Mouse (Mus musculus) c-Kit-negative CD71-positive TER-119-positive erythroid progenitor cells, embryonic 14.5 days (primary cell): Measurements from ENCODE around the gene Slc16a5.
A peak's percentile ranks its signal among the peaks of the same experiment; 100 is the strongest.
"Not testable (repeated sequence)": the region's sequence is repeated elsewhere in the genome, so short reads cannot be mapped to it uniquely, and the experiment has no call there.

Experiments
- DNase-seq: peaks from one replicate; pipeline ENCODE4 v3.0.0-alpha.2; 2013; ENCODE audit warnings: low read depth, low spot score

The Slc16a5 gene

DNA sequence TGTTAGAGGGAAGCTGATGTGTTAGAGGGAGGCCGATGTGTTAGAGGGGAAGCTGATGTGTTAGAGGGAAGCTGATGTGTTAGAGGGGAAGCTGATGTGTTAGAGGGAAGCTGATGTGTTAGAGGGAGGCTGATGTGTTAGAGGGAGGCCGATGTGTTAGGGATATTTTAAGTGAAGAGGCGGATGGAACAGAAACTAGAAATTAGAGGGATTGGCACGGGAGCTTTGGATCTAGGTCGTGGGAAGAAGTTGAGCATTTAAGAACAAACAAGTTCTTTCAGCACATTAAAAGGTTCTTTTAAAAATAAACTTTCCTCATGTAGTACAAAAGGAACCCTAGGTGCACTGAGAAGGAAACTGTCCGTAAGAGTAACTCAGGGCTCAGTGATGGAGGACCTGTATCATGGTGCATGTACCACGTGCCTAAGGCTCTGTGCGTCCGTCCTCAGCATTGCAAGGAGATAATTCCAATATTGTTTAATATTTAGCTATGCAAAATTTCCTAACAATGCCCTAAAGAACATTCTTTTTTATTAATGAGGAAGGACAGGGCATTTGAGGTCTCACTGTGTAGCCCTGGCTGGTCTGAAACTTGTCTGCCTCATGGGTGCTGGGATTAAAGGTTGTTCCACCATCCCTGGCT, 16.1 kb downstream of the Slc16a5 start:
- no peak for DNase-seq

DNA sequence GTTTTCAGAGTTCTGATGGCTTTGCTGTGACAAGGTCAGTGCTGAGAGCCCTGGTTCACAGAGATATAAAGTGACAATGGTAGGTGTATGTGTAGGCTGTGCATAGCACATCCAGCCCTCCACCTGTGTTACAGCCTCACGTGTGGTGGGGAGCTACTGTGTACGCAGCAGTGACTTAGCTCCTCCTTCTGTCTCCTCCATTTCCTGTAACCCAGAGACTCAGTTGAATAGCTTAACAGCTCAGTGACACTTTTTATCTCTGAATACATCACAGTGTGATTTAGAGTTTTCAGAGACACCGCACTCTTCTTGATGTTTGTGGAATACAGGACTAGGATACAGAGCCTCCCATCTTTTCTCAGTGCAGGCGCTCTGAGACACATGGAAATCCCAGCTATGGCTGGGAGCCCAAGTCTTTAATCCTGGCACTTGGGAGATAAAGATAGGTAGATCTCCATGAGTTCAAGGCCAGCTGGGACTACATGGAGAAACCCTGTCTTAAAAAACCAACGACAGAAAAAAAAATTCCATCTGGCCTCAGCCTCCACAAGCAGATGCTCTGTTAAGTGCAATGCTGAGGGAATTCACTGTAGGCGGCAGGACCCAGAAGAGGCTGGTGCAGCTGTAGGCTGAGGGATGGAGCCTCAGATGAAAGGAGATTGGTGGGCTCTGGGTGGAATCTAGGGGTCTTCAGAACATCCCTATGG, 19.4 kb downstream of the Slc16a5 start:
- DNase-seq, result no peak

DNA sequence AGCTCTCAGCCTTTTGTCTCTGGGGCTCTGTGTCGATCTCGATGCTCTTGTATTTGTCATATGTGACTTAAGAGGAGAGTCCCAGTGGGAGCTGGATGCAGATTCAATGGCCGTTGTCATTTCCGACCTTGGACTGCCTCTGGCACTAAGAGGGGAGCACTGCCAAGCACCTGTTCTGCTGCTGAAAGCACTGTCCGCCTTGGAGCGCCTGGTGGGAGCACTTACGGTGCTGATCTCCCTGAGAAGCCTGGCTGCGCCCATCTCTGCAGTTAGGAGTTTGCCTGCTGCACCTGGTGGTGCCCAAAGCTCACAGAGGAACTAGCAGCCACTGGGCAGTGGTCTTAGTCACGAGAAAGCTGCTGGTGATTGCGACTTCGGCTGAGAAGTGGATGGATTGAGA, 21.0 kb downstream of the Slc16a5 start:
- no peak for DNase-seq

GRCm38 (mm10) chr11:115483726-115484125, 21.5 kb downstream of the Slc16a5 start:
- DNase-seq, result peak; percentile 82

GRCm38 (mm10) chr11:115485155-115485554, 22.9 kb downstream of the Slc16a5 start:
- no peak for DNase-seq

DNA sequence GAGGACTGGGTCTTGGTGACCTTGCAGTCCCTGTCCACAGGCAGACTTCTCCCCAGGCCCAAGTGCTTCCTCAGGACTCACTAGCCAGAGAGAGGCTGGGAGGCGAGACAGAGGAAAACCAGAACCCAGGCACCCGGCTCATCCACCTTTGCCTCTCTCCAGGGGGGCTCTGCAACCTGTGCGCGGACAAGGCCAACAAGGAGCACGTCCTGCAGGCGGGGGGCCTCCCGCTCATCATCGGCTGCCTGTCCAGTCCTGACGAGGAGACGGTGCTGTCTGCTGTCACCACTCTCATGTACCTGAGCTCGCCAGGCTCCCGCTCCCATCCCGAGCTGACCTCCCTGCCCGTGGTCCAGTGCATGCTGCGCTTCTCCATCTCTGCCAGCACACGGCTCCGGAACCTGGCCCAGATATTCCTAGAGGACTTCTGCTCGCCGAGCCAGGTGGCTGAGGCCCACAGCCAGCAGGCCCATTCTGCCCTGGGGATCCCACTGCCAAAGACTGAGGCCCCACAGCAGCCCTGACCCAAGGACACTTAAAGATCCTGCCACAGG, 26.4 kb downstream of the Slc16a5 start:
- DNase-seq, result no peak

DNA sequence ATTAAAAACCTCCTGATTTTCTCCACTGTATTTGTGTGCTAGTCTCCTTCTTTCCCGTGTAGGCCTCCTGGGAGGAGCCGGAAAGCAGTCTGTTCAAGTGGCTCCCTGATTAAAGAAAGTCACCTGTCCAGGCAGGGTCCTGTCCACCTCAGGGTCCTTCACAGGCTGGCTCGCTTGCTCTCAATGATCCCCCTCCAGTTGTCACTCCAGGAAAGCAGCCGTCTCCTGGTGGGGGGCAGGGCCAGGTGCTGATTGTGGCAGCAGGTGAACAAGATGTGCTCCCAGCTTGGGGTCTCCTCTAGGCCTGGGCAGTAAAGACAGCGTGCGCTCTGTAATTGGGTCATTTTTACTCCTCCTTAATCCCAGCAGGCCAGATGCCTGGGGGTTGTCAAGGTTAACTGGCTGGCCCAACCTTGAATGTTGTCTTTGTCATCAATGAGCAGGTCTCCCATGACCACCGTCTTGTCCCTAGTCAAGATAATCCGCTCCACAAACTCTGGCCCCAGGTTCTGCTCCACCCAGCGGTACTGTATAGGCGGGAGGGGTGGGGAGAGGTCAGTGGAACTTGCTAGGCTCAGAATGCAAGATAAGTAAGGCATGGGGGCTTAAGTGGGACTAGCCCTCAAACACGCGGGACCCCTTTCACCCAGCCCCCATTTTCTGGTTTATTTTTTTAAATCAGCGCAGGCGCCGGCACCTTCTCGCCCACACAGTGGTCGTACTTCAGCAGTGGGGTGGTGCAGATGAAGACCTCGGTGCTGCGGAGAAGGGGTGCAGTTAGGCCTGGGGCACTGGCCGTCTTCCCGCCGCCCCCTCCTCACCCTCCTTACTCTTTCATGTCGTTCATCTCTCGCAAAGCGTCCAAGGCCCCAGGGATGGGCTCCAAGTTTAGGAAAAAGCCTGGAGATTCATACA, 28.4 kb downstream of the Slc16a5 start:
- DNase-seq, result no peak

GRCm38 (mm10) chr11:115491356-115492083, 29.2 kb downstream of the Slc16a5 start, which contains the start of gene Nt5c:
TSS of gene Nt5c (minus strand) at chr11:115491862.
- no peak for DNase-seq

GRCm38 (mm10) chr11:115492387-115492786, 30.1 kb downstream of the Slc16a5 start:
- no peak for DNase-seq

DNA sequence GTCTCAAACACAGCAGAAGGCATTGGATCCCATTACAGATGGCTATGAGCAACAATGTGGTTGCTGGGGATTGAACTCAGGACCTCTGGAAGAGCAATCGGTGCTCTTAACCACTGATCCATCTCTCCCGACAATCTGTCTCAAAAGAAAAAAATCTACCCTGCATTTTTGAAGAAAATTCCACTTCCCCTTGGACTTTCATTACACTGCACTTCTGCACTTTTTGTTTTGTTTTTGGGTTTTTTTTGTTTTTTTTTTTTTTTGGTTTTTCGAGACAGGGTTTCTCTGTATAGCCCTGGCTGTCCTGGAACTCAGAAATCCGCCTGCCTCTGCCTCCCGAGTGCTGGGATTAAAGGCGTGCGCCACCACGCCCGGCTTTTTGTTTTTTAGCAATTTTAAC, 34.3 kb downstream of the Slc16a5 start:
- DNase-seq, result not testable (repeated sequence)

DNA sequence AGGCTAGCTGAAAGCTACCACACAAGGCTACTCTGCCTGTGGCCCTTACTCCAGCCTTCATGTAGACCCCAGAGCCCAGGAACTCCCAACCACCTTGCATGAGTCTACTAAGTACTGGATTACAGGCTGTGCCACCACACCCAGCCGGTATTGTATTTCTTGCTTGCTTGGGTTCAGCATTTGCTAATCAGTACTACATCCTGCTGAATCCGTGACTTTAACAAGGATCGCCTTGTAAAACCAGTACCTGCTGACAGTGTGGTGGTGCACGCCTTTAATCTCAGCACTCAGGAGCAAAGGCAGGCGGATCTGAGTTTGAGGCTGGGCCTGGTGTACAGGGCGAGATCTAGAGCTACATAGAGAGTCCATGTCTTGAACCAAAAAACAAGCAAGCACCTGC, 40.4 kb downstream of the Slc16a5 start:
- DNase-seq, result no peak

DNA sequence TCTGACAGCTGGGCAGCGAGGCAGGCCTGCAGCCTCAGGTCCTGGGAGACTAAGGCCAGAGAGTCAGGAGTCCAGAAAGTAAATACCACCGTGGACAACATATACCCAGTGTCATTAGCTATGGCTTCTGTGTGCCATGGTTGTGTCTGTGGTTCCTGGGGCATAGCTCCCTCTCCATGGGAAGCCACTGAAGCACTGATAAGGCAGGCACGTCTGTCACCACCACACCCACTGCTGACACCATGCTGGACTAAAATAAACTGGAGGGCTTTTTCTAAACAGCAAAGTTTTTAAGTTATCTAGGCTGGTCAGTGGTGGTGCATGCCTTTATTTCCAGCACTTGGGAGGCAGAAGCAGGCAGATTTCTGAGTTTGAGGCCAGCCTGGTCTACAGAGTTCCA, 44.3 kb downstream of the Slc16a5 start:
- DNase-seq, result peak; percentile 56

- DNase-seq, result no peak
Observed at GRCm38 (mm10) chr11:115508061-115508460, 45.8 kb downstream of the Slc16a5 start.

DNA sequence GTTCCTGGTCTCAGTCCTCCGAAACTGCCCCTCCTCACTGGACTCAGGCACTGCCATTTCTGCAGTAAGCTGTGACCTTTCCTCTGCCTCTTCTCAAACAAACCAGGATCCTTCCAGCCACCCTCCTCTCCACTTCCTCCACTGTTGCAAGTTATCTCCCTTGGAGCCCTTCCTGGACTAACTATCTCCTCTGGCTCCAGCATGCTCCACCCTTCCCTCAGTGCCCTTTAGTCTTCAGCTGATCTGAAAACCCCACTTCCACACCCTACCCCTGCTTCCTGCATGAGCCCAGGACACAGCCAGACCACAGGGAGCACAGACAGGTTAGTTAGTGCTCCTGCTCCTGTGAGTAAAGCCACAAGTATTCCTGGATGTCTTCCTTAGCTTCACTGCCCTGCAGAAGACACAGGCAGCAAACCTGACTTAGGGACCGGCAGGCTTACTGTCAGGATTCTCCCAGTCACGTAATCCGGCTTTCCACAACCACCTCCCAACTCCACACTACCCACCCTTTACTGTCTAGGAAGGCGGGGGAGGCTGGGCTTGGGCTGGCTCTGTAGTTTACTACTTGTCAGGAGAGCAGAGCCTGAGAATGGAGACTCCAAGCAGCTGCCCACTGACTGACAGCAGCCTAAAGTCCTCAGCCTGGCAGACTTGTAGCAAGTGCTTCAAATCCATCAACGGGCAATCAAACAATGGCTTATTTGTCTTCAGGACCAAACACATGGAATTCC, 47.7 kb downstream of the Slc16a5 start:
- DNase-seq, result no peak

DNA sequence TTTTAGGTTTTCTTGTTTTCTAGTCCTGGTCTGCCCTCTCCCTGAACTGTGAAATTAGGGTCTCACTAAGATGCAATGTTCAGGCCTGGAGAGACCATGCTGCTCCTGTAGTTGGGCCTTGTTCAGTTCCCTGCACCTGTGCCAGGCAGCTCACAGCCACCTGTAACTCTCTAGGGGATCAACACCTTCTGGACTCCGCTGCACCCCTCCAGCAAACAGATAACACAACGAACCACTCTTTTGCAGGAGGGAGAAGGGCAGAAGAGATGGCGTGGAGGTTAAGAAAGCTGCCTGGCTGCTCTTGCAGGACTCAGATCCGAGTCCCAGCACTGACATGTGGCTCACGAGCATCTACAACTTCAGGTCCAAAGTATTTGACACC, 48.2 kb downstream of the Slc16a5 start:
- no peak for DNase-seq

GRCm38 (mm10) chr11:115511121-115511520, 48.8 kb downstream of the Slc16a5 start:
- DNase-seq, result peak; percentile 65

DNA sequence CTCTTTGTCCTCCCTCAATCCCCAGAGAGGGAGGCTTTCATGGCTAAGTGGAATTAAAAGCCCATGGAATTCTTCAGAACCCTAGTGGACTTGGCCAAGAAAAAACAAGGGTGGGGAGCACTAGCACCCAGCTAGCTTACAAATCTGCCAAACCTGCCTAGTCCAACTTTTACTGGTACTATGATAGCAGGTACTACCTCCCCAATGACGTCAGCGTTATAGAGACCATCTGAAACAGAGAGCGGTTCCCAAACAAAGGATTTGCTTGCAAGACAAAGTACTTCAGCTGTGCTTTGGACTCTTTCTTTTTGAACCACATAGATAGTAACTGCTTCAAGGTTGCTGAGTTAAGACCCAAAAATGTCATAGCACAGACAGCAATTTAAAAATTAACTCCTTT, 49.7 kb downstream of the Slc16a5 start:
- DNase-seq, result no peak

DNA sequence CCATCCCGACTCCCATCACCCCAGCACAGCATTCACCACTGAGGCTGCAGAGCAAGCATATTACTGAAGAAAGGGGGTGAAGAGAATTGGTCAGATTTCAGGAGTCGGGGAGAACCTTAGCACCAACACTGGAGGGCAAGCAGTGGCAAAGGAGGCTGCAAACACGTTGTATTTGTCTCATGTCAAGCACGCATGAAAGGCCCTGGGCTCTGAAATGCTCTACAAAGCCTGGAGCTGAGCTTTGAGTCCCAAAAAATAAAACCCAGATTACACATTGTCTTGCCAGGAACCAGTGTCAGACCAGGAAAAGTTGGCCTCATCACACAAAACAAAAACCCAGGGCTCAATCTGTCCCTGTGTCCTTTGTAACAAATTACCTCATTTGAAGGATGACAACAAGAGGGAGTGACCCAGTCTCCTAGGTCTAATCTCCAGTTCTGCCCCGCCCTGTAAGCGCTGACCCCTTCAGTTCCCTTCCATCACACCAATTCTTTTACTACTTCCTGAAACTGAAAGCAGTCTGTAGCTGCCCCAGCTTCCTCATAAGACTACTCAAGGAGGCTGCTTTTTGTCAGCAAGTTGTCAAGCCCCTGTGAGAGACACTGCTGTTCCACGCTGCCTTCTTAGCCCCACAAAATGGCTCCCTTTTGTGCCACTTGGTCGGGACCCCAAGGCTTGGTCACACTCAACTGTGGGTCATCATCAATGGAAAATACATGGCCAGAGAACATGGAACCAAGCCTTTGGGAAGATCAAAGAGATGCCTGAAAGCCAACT, 50.3 kb downstream of the Slc16a5 start:
- no peak for DNase-seq

DNA sequence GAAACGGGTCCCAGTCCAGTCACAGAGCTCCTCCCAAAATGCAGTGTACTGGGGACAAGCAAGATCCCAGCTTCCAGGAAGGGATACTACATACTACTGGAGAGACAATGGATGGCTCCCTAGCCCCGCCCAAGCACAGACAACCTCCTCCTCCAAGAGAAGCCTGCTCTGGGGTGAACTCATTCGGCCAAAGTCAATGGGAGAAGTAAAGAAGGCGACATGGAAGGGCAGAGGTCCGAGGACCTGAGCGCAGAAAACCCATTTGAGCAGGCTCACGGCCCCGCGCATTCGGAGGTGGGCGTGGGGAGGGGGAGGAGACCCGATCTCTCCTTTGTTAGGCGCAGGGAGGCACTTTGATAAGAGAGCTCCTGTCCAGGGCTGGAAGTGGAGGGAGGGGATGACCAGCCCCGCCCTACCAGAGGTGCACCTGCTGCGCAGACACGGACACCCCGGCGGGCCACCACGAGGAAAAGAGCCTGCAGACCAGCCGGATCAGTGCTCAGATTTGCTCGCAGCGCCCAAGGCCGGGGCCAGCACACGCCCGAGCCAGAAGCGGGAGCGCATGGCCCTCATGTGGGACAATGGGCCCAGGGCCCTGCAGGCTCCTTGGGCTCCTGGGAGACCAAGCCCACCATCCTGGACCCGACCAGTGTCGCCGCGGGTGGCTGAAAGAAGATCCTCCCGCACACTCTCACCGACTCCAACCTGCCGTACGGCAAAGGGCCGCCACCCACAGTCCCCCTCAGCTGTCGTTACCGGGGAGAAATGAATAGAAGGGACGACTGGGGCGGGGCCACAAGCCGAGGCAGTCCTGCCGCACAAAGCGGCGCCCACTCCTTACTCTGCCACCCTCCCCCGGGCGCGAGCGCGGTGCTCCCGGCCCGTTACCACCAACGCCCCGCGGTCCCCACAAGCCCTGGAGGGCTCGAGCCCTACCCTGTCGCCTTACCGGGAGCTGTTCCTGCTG, 51.3 kb downstream of the Slc16a5 start:
- DNase-seq, result no peak
